Mouse (Mus musculus): ENCODE data around the gene Atad2b.

- TF ChIP-seq CTCF (conservative IDR thresholded peaks at IDR 0.05 in 1 of 2, IDR thresholded peaks at IDR 0.05 in 1 of 2; ENCODE audit: low read depth in 2 of 2, low read length in 2 of 2) (no peak), SIN3A (IDR thresholded peaks at IDR 0.05; ENCODE audit: low read length) (no peak), USF1 (IDR thresholded peaks at IDR 0.05; ENCODE audit: low read depth, low read length) (no peak), KAT2A (IDR thresholded peaks at IDR 0.05; ENCODE audit: insufficient replicate concordance, low read length) (no peak), RAD21 (IDR thresholded peaks at IDR 0.05; ENCODE audit: low read depth, low read length) (no peak), MYC (IDR thresholded peaks at IDR 0.05; ENCODE audit: low read depth, low read length) (no peak), CHD2 (IDR thresholded peaks at IDR 0.05; ENCODE audit: low read length) (no peak), ZMIZ1 (IDR thresholded peaks at IDR 0.05; ENCODE audit: low read depth, low read length) (no peak), ZKSCAN1 (IDR thresholded peaks at IDR 0.05; ENCODE audit: borderline replicate concordance, low read depth, low read length) (no peak)
Measured at GRCm38 (mm10) chr12:4888739-4889138, 28.4 kb upstream of the Atad2b start.
